In genomic region chr1:86529590-86529989, GRCm38 (mm10) we compare ENCODE assay signal across 9 mouse cellular contexts. TPM values are rescaled to one million over a fixed set of nuclear protein-coding genes. Genes with fewer than 3 reads are reported as not detected.
DNase-seq lines count a peak whose midpoint lies in the region; ATAC-seq and TF ChIP-seq lines count a peak whose summit lies in the region.
"Had no signal": no experiment of that assay in that cellular context is flagged by ENCODE, and none has a peak within 500 bp of the region (broad histone marks: within the 10 kb centered on the region; RNA-seq: fewer than 3 reads in every experiment).

No protein-coding gene starts in this region.

- peaks cover 36% of the 10 kb centered on the region for H3K4me1 ChIP-seq in forebrain, embryonic 13.5 days
- H3K4me1 ChIP-seq in liver, embryonic 15.5 days (replicated peaks) = peaks cover 56% of the 10 kb centered on the region
- peaks cover 25% of the 10 kb centered on the region for H3K4me1 ChIP-seq in kidney, adult 2 months (ENCODE audit: control insufficient read depth, insufficient read depth, low read length)

- no peak for TF ChIP-seq CTCF in kidney, adult 2 months (conservative IDR thresholded peaks at IDR 0.05; ENCODE audit: insufficient read depth, insufficient read length, low read depth, low read length)

- no peak for ATAC-seq in forebrain, embryonic 13.5 days
- no peak for ATAC-seq in liver, embryonic 15.5 days (ENCODE audit: insufficient read depth)
- no peak for ATAC-seq in activated CD4-positive, CD25-positive, alpha-beta regulatory T cell, adult 4 months

- no peak for TF ChIP-seq POLR2A in kidney, adult 2 months (IDR thresholded peaks at IDR 0.05; ENCODE audit: low read depth, low read length)

- H3K27me3 ChIP-seq in forebrain, embryonic 13.5 days = no peaks in the 10 kb centered on the region
- H3K27me3 ChIP-seq in liver, embryonic 15.5 days = no peaks in the 10 kb centered on the region
- H3K27me3 ChIP-seq in kidney, adult 2 months (replicated peaks; ENCODE audit: control insufficient read depth, insufficient read depth, low read length) = no peaks in the 10 kb centered on the region

- peak overlapping the region; percentile 100 for H3K9ac ChIP-seq in forebrain, embryonic 13.5 days
- H3K9ac ChIP-seq in liver, embryonic 15.5 days = peak overlapping the region; percentile 98; the same call in 1 of the 2 replicates

- peak overlapping the region; percentile 99; the same call in 1 of the 2 replicates for H3K27ac ChIP-seq in forebrain, embryonic 13.5 days
- H3K27ac ChIP-seq in liver, embryonic 15.5 days (replicated peaks) = peak overlapping the region; percentile 97
- no peak overlapping the region for H3K27ac ChIP-seq in kidney, adult 2 months (ENCODE audit: insufficient read depth, low read depth, low read length)

- peak overlapping the region; percentile 100 for H3K4me3 ChIP-seq in forebrain, embryonic 13.5 days
- H3K4me3 ChIP-seq in liver, embryonic 15.5 days (replicated peaks) = peak overlapping the region; percentile 99
- no peak overlapping the region for H3K4me3 ChIP-seq in kidney, adult 2 months (ENCODE audit: insufficient read depth, low read depth, low read length)

- H3K36me3 ChIP-seq in forebrain, embryonic 13.5 days (ENCODE audit: poor library complexity, severe bottlenecking) = peaks cover 36% of the 10 kb centered on the region
- H3K36me3 ChIP-seq in liver, embryonic 15.5 days (replicated peaks) = peaks cover 36% of the 10 kb centered on the region
- H3K36me3 ChIP-seq in kidney, adult 2 months (ENCODE audit: control insufficient read depth, insufficient read depth, low read length) = no peaks in the 10 kb centered on the region; the same call in 1 of the 2 replicates

- no peaks in the 10 kb centered on the region for H3K9me3 ChIP-seq in forebrain, embryonic 13.5 days (replicated peaks)
- H3K9me3 ChIP-seq in liver, embryonic 15.5 days (replicated peaks) = no peaks in the 10 kb centered on the region

- WGBS in forebrain, embryonic 13.5 days = 39% methylated on average over 4 of the region's 4 CpGs
- 41% methylated on average over 4 of the region's 4 CpGs for WGBS in liver, embryonic 15.5 days (ENCODE audit: insufficient replicate concordance)
- WGBS in kidney, adult 2 months = 21% methylated on average over 4 of the region's 4 CpGs

- H3K4me2 ChIP-seq in forebrain, embryonic 13.5 days = peak overlapping the region; percentile 84
- peak overlapping the region; percentile 96 for H3K4me2 ChIP-seq in liver, embryonic 15.5 days

- DNase-seq in embryo, embryonic 9.5 days (ENCODE audit: extremely low spot score) = peak; percentile 27
- DNase-seq in embryo, embryonic 10 days (ENCODE audit: low spot score) = no peak
- DNase-seq in B cell, adult 2 months = peak; percentile 29 to 42
- DNase-seq in kidney, adult 2 months = no peak
- no peak for DNase-seq in T-cell, adult 2 months (ENCODE audit: low spot score)
- DNase-seq: embryo, embryonic 11 days had no signal

RNA-seq across cellular contexts. Expression of gene Ptma, which starts 3.1 kb away (rescaled TPM):
- 2,754 and 3,239 TPM in 2 replicates for polyA plus RNA-seq in forebrain, embryonic 13.5 days (2015; fragmentation: Nextera tagmentation; extraction: Ambion mirVana)
- polyA plus RNA-seq in liver, embryonic 15.5 days (2015; fragmentation: Nextera tagmentation; extraction: Ambion mirVana) = 634 and 778 TPM in 2 replicates
- 1,000 to 10,000 TPM; 2,967 to 3,416 TPM for polyA plus RNA-seq in activated CD4-positive, CD25-positive, alpha-beta regulatory T cell, adult 4 months (2017; shearing (Covaris generic))
- polyA plus RNA-seq in kidney, adult 2 months (2012; rRNA removed) = 622 and 651 TPM in 2 replicates

RNA-seq across cellular contexts. Expression of gene Pde6d, which starts 52.8 kb away (rescaled TPM):
- polyA plus RNA-seq in forebrain, embryonic 13.5 days (2015; fragmentation: Nextera tagmentation; extraction: Ambion mirVana) = 78.5 and 84.4 TPM in 2 replicates
- polyA plus RNA-seq in liver, embryonic 15.5 days (2015; fragmentation: Nextera tagmentation; extraction: Ambion mirVana) = 24.7 and 29.0 TPM in 2 replicates
- 10 to 100 TPM; 17.1 to 22.3 TPM for polyA plus RNA-seq in activated CD4-positive, CD25-positive, alpha-beta regulatory T cell, adult 4 months (2017; shearing (Covaris generic))
- polyA plus RNA-seq in kidney, adult 2 months (2012; rRNA removed) = 20.2 and 24.9 TPM in 2 replicates

RNA-seq across cellular contexts. Expression of gene Cops7b, which starts 53.1 kb away (rescaled TPM):
- polyA plus RNA-seq in forebrain, embryonic 13.5 days (2015; fragmentation: Nextera tagmentation; extraction: Ambion mirVana) = 60.5 and 64.7 TPM in 2 replicates
- polyA plus RNA-seq in liver, embryonic 15.5 days (2015; fragmentation: Nextera tagmentation; extraction: Ambion mirVana) = 13.1 and 13.4 TPM in 2 replicates
- polyA plus RNA-seq in activated CD4-positive, CD25-positive, alpha-beta regulatory T cell, adult 4 months (2017; shearing (Covaris generic)) = 10 to 100 TPM; 13.9 to 18.2 TPM
- polyA plus RNA-seq in kidney, adult 2 months (2012; rRNA removed) = 20.1 and 22.5 TPM in 2 replicates

Comparison
In these comparisons a context has a peak if more than half of its experiments do, and no peak if none do; other contexts are left out.
1. DNase-seq: peak in embryo, embryonic 9.5 days (single experiment) and B cell, adult 2 months (2 of 2); none in embryo, embryonic 10 days (single experiment), kidney, adult 2 months (single experiment) and T-cell, adult 2 months (single experiment).